Mouse (Mus musculus): Measurements from ENCODE around the gene Rp2.
A peak's percentile ranks its signal among the peaks of the same experiment; 100 is the strongest.

Gene Rp2

DNA sequence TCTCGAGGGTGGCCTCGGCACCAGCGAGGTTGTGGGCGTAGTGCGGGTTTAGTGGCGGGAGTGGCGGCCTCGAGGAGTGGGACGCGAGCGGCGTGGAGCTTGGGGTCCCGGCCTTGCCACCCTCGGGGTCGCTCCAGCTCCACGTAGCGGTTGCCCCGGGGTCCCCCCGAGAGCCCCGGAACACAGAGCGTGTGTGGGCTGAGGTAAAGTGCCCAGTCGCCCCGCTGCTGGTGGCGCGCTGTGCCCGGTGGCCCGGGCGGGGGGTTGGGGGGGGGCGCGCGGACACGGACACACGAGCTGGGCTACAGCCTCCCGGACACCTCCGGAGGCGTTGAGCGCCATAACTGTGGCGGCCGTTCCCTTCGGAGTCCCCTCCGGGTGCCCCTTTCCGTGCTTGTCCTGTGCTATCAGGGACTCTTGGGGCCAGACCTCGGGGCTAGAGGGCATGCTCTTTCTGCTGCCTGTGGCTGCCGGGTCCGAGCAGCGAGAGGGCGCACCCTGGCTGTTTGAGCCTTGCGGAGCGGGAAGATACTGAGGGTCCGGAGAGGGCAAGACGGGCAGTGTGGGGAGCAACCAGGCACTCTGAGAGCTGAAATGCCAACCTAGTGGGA lies 61.7 kb downstream of the Rp2 start:
- peak; percentile 39 to 50 for DNase-seq
